15 mouse cellular contexts compared by ENCODE assay signal in genomic region chr7:82033347-82033746, GRCm38 (mm10). TPM values are rescaled to one million over a fixed set of nuclear protein-coding genes. Genes with fewer than 3 reads are reported as not detected.
"Had no signal": no experiment of that assay in that cellular context is flagged by ENCODE, and none has a peak within 500 bp of the region (broad histone marks: within the 10 kb centered on the region; RNA-seq: fewer than 3 reads in every experiment).

No protein-coding gene starts in this region.

- DNase-seq: kidney, postnatal 10 days; kidney, postnatal 36 days; layer of hippocampus, postnatal 36 days; liver; lung, adult 18-20 months; lung, postnatal 10 days; lung, postnatal 36 days; midbrain, embryonic 14.5 days; right cerebral cortex, postnatal 4 days; thymus, adult 2 months; thymus, postnatal 14 days; thymus, postnatal 4 days had no signal

RNA-seq across cellular contexts. Expression of gene Bnc1, which starts 41.3 kb away (rescaled TPM):
- total RNA-seq: layer of hippocampus, postnatal 10 days; layer of hippocampus, postnatal 36 days; left cerebral cortex, adult 2 months; left cerebral cortex, postnatal 14 days had no signal
